Mouse (Mus musculus): Measurements from ENCODE around the gene Serhl. TPM values are rescaled to one million over a fixed set of nuclear protein-coding genes. Genes with fewer than 3 reads are reported as not detected.

The Serhl gene
- polyA plus RNA-seq, 1 experiment, result 31.5 TPM

GRCm38 (mm10) chr15:83156929-83157666, 67.8 kb downstream of the Serhl start:
- Histone ChIP-seq H3K4me3 (replicated peaks; ENCODE audit: control insufficient read depth, low read depth, low read length) (no peak overlapping the region), H3K27ac (ENCODE audit: control insufficient read depth, insufficient read depth, low read depth, low read length, poor library complexity) (no peak overlapping the region), H3K4me1 (ENCODE audit: control insufficient read depth, insufficient read depth, low read length) (peaks cover 1% of the 10 kb centered on the region; the same call in 1 of the 2 replicates)
- 83% methylated on average over 11 of the region's 11 CpGs for WGBS
- TF ChIP-seq POLR2A (IDR thresholded peaks at IDR 0.05; ENCODE audit: borderline replicate concordance, control insufficient read depth, low read depth, low read length) (no peak), CTCF (IDR thresholded peaks at IDR 0.05; ENCODE audit: control insufficient read depth, insufficient read depth, low read length) (peak; percentile 77)

DNA sequence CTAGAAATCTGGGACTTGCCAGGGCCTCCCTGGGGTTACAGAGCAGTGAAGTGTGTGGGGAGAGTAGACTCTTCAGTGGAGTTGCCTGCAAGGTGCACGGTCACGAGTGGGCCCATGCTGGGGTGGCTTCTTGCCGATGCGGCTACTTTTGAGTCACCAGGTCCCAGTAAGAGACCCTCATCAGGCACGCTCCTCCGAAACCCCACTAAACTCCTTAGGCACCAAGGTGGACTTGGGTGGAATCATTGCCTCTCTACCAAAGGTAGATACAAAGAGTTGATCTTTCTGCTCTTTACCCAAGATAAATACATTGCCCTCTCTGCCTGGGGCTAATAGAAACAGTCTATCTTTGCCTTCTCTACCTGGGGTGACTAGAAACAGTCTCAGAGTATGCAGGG, 68.4 kb downstream of the Serhl start:
- TF ChIP-seq CTCF (IDR thresholded peaks at IDR 0.05; ENCODE audit: control insufficient read depth, insufficient read depth, low read length) (no peak), POLR2A (IDR thresholded peaks at IDR 0.05; ENCODE audit: borderline replicate concordance, control insufficient read depth, low read depth, low read length) (no peak)
- Histone ChIP-seq H3K27ac (ENCODE audit: control insufficient read depth, insufficient read depth, low read depth, low read length, poor library complexity) (no peak overlapping the region), H3K4me1 (ENCODE audit: control insufficient read depth, insufficient read depth, low read length) (peaks cover 1% of the 10 kb centered on the region; the same call in 1 of the 2 replicates), H3K4me3 (replicated peaks; ENCODE audit: control insufficient read depth, low read depth, low read length) (no peak overlapping the region)
- WGBS, result 96% methylated on average over 6 of the region's 6 CpGs

GRCm38 (mm10) chr15:83158587-83159160, 69.4 kb downstream of the Serhl start:
- Histone ChIP-seq H3K4me1 (ENCODE audit: control insufficient read depth, insufficient read depth, low read length) (peaks cover 1% of the 10 kb centered on the region; the same call in 1 of the 2 replicates), H3K27ac (ENCODE audit: control insufficient read depth, insufficient read depth, low read depth, low read length, poor library complexity) (no peak overlapping the region)
- 82% methylated on average over 7 of the region's 7 CpGs for WGBS

DNA sequence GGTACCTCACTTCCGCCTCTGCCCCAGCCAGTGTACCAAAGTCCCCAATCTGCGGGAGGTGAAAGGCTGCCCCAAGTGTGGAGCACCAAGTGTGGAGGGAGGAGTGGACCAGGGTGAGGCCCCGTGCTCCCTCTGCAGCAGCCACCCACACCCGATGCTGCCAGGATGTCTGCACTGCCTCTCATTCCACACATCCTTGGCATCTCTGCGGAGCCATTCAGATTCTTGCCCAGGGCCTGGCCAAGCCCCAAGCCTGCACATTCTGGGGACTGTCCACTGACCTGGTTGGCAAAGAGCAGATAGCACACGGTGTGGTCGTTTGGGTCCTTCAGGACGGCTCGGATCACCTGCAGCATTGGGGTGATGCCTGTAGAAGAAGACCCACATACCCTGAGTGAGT, 70.5 kb downstream of the Serhl start:
- no peaks in the 10 kb centered on the region for H3K4me1 ChIP-seq (ENCODE audit: control insufficient read depth, insufficient read depth, low read length)
- TF ChIP-seq POLR2A (IDR thresholded peaks at IDR 0.05; ENCODE audit: borderline replicate concordance, control insufficient read depth, low read depth, low read length) (no peak), CTCF (IDR thresholded peaks at IDR 0.05; ENCODE audit: control insufficient read depth, insufficient read depth, low read length) (no peak)
- H3K27ac ChIP-seq (ENCODE audit: control insufficient read depth, insufficient read depth, low read depth, low read length, poor library complexity), result no peak overlapping the region
- 91% methylated on average over 9 of the region's 9 CpGs for WGBS
- H3K4me3 ChIP-seq (replicated peaks; ENCODE audit: control insufficient read depth, low read depth, low read length), result no peak overlapping the region

More at GRCm38 (mm10) chr15:83158587-83159160, 69.4 kb downstream of the Serhl start:
- no peak overlapping the region for H3K4me3 ChIP-seq (replicated peaks; ENCODE audit: control insufficient read depth, low read depth, low read length)
- TF ChIP-seq POLR2A (IDR thresholded peaks at IDR 0.05; ENCODE audit: borderline replicate concordance, control insufficient read depth, low read depth, low read length) (no peak), CTCF (IDR thresholded peaks at IDR 0.05; ENCODE audit: control insufficient read depth, insufficient read depth, low read length) (no peak)

DNA sequence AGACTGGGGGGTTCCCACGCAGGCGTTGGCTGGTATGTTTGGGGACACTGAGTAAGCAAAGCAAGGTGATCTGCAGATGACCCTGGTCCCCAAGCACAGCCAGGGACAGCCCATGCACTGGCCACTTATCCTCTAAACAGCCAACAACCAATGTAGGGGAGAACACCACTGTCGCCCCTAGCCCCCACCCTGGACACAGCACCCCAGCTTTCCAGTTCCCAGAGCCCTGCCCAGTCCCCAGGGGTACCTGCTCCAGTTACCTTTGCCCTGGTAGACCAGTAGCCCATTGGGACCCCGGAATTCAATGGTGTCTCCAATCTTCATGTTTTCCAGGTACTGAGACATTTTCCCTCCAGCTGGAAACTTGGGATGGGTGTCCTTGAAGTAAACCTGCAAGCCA, 71.3 kb downstream of the Serhl start:
- WGBS, result 91% methylated on average over 4 of the region's 4 CpGs
- Histone ChIP-seq H3K4me3 (replicated peaks; ENCODE audit: control insufficient read depth, low read depth, low read length) (no peak overlapping the region), H3K27ac (ENCODE audit: control insufficient read depth, insufficient read depth, low read depth, low read length, poor library complexity) (no peak overlapping the region), H3K4me1 (ENCODE audit: control insufficient read depth, insufficient read depth, low read length) (no peaks in the 10 kb centered on the region)
- no peak for TF ChIP-seq POLR2A (IDR thresholded peaks at IDR 0.05; ENCODE audit: borderline replicate concordance, control insufficient read depth, low read depth, low read length)

DNA sequence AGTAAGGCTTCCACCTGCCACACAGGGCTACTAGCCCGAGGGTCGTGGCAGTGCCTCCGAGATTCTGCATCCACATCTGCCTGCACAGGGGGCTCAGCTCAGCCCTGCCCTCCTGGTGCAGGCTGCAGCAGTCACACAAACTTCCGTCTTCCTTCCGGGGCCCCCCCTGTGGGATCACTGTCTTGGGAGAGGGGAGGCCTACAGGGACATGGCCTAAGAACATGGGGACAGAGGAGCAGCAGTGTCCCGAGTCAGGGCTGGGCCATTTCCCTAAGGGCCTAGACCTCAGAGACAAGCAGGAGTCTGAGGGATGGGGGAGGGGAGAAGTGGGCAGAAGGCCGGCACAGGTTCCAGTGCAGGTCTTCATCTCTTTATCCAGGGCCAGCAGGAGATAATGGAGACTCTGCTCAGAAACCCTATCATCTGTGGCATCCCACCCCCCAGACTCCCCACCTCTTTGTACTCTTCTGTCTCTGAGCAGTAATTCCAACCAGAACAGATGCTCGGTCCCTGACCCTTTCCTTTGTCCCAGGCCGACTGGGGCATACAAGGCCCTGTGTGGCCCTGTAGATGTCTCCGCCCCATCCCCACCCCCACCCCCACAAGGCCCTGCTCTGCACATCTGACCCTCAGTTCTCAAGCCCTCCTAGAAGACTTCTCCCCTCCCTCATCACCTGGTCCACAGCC, 71.9 kb downstream of the Serhl start:
- Histone ChIP-seq H3K4me1 (ENCODE audit: control insufficient read depth, insufficient read depth, low read length) (no peaks in the 10 kb centered on the region), H3K27ac (ENCODE audit: control insufficient read depth, insufficient read depth, low read depth, low read length, poor library complexity) (no peak overlapping the region), H3K4me3 (replicated peaks; ENCODE audit: control insufficient read depth, low read depth, low read length) (no peak overlapping the region)
- WGBS, result 89% methylated on average over 10 of the region's 10 CpGs
- TF ChIP-seq POLR2A (IDR thresholded peaks at IDR 0.05; ENCODE audit: borderline replicate concordance, control insufficient read depth, low read depth, low read length) (no peak), CTCF (IDR thresholded peaks at IDR 0.05; ENCODE audit: control insufficient read depth, insufficient read depth, low read length) (no peak)

DNA sequence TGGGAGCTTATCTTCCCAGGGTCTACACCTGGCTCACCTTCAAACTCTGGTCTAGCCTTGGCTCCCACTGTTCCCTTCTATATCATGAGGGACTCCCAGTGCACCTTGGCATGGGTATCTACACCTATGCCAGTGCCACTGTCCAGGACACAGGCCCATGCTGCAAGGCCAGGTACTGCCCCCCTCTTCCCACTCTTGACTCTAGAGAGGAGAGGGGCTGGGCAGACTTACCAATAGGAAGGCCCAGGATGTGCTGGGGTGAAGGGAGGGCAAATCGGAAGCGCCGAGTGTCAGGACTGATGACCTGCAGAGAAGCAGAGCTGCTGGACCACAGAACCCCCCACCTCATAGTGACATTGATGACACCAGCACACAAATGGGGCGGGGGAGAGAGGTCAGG, 72.7 kb downstream of the Serhl start:
- 87% methylated on average over 4 of the region's 4 CpGs for WGBS
- Histone ChIP-seq H3K27ac (ENCODE audit: control insufficient read depth, insufficient read depth, low read depth, low read length, poor library complexity) (no peak overlapping the region), H3K4me3 (replicated peaks; ENCODE audit: control insufficient read depth, low read depth, low read length) (no peak overlapping the region), H3K4me1 (ENCODE audit: control insufficient read depth, insufficient read depth, low read length) (no peaks in the 10 kb centered on the region)
- TF ChIP-seq POLR2A (IDR thresholded peaks at IDR 0.05; ENCODE audit: borderline replicate concordance, control insufficient read depth, low read depth, low read length), result no peak
- no peak for TF ChIP-seq CTCF (IDR thresholded peaks at IDR 0.05; ENCODE audit: control insufficient read depth, insufficient read depth, low read length)

GRCm38 (mm10) chr15:83162818-83163485, 73.6 kb downstream of the Serhl start:
- TF ChIP-seq POLR2A (IDR thresholded peaks at IDR 0.05; ENCODE audit: borderline replicate concordance, control insufficient read depth, low read depth, low read length) (no peak), CTCF (IDR thresholded peaks at IDR 0.05; ENCODE audit: control insufficient read depth, insufficient read depth, low read length) (no peak)
- Histone ChIP-seq H3K27ac (ENCODE audit: control insufficient read depth, insufficient read depth, low read depth, low read length, poor library complexity) (no peak overlapping the region), H3K4me3 (replicated peaks; ENCODE audit: control insufficient read depth, low read depth, low read length) (no peak overlapping the region), H3K4me1 (ENCODE audit: control insufficient read depth, insufficient read depth, low read length) (no peaks in the 10 kb centered on the region)
- WGBS, result 83% methylated on average over 11 of the region's 11 CpGs

All from bone marrow, adult 2 months (tissue).